Mouse (Mus musculus) midbrain, postnatal 0 days (tissue): Measurements from ENCODE around the gene Maats1. TPM values are rescaled to one million over a fixed set of nuclear protein-coding genes. Genes with fewer than 3 reads are reported as not detected.

Experiments
- ATAC-seq: fragments of 200-750 bp; cut with Nextera tagmentation; 2 replicates; pipeline ENCODE4 v1.8.0; 2017; ENCODE audit warnings: moderate number of reproducible peaks, mild to moderate bottlenecking, moderate TSS enrichment, moderate library complexity; ENCODE audit not compliant: low FRiP score
- DNase-seq: peaks from one replicate; pipeline ENCODE4 v3.0.0-alpha.2; 2015; ENCODE audit warnings: low spot score
- H3K27ac ChIP-seq: fragments of 300-500 bp; sonication (generic); 2 replicates; pipeline ENCODE4 v1.5.1; 2014; ENCODE audit warnings: low read depth, mild to moderate bottlenecking, low read length, mixed read lengths
- H3K27me3 ChIP-seq: fragments of 300-500 bp; sonication (generic); 2 replicates; pipeline ENCODE4 v1.6.1; 2014; ENCODE audit warnings: low read length, control low read depth, mixed read lengths; ENCODE audit not compliant: insufficient read depth
- H3K36me3 ChIP-seq: fragments of 300-500 bp; sonication (generic); 2 replicates; pipeline ENCODE4 v1.6.1; 2014; ENCODE audit warnings: low read length, control low read depth, mixed read lengths; ENCODE audit not compliant: insufficient read depth
- H3K4me1 ChIP-seq: fragments of 300-500 bp; sonication (generic); 2 replicates; pipeline ENCODE4 v1.6.1; 2014; ENCODE audit warnings: mild to moderate bottlenecking, control low read depth, antibody characterized with exemption, low read length, mixed read lengths; ENCODE audit not compliant: insufficient read depth
- H3K4me2 ChIP-seq: fragments of 300-500 bp; sonication (generic); 2 replicates; pipeline ENCODE4 v1.6.1; 2014; ENCODE audit warnings: low read depth, mild to moderate bottlenecking, low read length, mixed read lengths; ENCODE audit not compliant: poor library complexity, severe bottlenecking
- H3K4me3 ChIP-seq: fragments of 300-500 bp; sonication (generic); 2 replicates; pipeline ENCODE4 v1.5.1; 2014; ENCODE audit warnings: low read depth, mild to moderate bottlenecking, low read length, moderate library complexity
- H3K9ac ChIP-seq: fragments of 300-500 bp; sonication (generic); replicated peaks from 2 replicates; pipeline ENCODE4 v1.6.1; 2014; ENCODE audit warnings: mild to moderate bottlenecking, low read length, moderate library complexity, mixed read lengths; ENCODE audit not compliant: poor library complexity, severe bottlenecking
- H3K9me3 ChIP-seq: fragments of 300-500 bp; sonication (generic); 2 replicates; pipeline ENCODE4 v1.6.1; 2016; ENCODE audit warnings: low read length, control low read depth
- CTCF ChIP-seq: IDR thresholded peaks from 2 replicates; pipeline ENCODE4 v1.5.1; 2016; ENCODE audit warnings: antibody characterized with exemption, mild to moderate bottlenecking
- WGBS: fragments of 180-500 bp; shearing (Covaris S2); extraction: QIAGEN DNeasy Blood & Tissue Kit; methylation state at CpG from one replicate; pipeline ENCODE4 v1.1.7; 2014; 5-methylcytosine and 5-hydroxymethylcytosine counted together
- polyA plus RNA-seq: library from polyadenylated mRNA; unstranded; fragments of >200 nt; fragmentation: Nextera tagmentation; extraction: Ambion mirVana; gene quantifications from 2 replicates; pipeline ENCODE4 v1.2.1, GENCODE M21; 2015
- total RNA-seq: library from RNA; depleted of rRNA; stranded (reverse); fragments of >200 nt; gene quantifications from 2 replicates; pipeline ENCODE4 v1.2.3, GENCODE M21; 2014

Maats1 gene
- total and polyA plus RNA-seq, 2 experiments from 2014 or later = 1.5 to 2.1 TPM

GRCm38 (mm10) chr16:38377546-38377945 lies 35.6 kb upstream of the Maats1 start:
- Histone ChIP-seq H3K27me3 (no peaks in the 10 kb centered on the region), H3K36me3 (no peaks in the 10 kb centered on the region), H3K9ac (no peak overlapping the region), H3K27ac (no peak overlapping the region), H3K4me2 (no peak overlapping the region), H3K4me3 (no peak overlapping the region), H3K4me1 (no peaks in the 10 kb centered on the region), H3K9me3 (no peaks in the 10 kb centered on the region)
- no peak for ATAC-seq
- no peak for DNase-seq
- WGBS = 83% methylated on average over 6 of the region's 6 CpGs
- TF ChIP-seq CTCF = no peak

GRCm38 (mm10) chr16:38376841-38377249 lies 34.9 kb upstream of the Maats1 start:
- Histone ChIP-seq H3K27ac (peak overlapping the region; percentile 63), H3K9ac (no peak overlapping the region; the same call in 1 of the 2 replicates), H3K9me3 (no peaks in the 10 kb centered on the region), H3K4me2 (peak overlapping the region; percentile 45), H3K36me3 (no peaks in the 10 kb centered on the region), H3K4me1 (no peaks in the 10 kb centered on the region), H3K27me3 (no peaks in the 10 kb centered on the region), H3K4me3 (peak overlapping the region; percentile 17)
- TF ChIP-seq CTCF = no peak
- WGBS = 53% methylated on average over 8 of the region's 8 CpGs
- no peak for DNase-seq
- ATAC-seq = peak; percentile 24

- H3K4me3 ChIP-seq = peak overlapping the region; percentile 17
- H3K4me2 ChIP-seq = peak overlapping the region; percentile 45
- peak overlapping the region; percentile 39; the same call in 1 of the 2 replicates for H3K9ac ChIP-seq
- H3K9me3 ChIP-seq = no peaks in the 10 kb centered on the region
- H3K4me1 ChIP-seq = no peaks in the 10 kb centered on the region
- ATAC-seq (peak; percentile 89), DNase-seq (peak; percentile 82)
- 15% methylated on average over 17 of the region's 17 CpGs for WGBS
- TF ChIP-seq CTCF = peak; percentile 70
- H3K27me3 ChIP-seq = no peaks in the 10 kb centered on the region
- peak overlapping the region; percentile 63 for H3K27ac ChIP-seq
- H3K36me3 ChIP-seq = no peaks in the 10 kb centered on the region
Observed at GRCm38 (mm10) chr16:38376163-38376840, 34.4 kb upstream of the Maats1 start.

GRCm38 (mm10) chr16:38375182-38375581 lies 33.2 kb upstream of the Maats1 start:
- no peaks in the 10 kb centered on the region for H3K9me3 ChIP-seq
- H3K27me3 ChIP-seq = no peaks in the 10 kb centered on the region
- H3K27ac ChIP-seq = no peak overlapping the region
- no peaks in the 10 kb centered on the region for H3K4me1 ChIP-seq
- H3K36me3 ChIP-seq = no peaks in the 10 kb centered on the region
- ATAC-seq (no peak), DNase-seq (no peak)
- no peak overlapping the region for H3K9ac ChIP-seq
- no peak overlapping the region for H3K4me2 ChIP-seq
- 84% methylated on average over 7 of the region's 7 CpGs for WGBS
- TF ChIP-seq CTCF = no peak
- H3K4me3 ChIP-seq = no peak overlapping the region

GRCm38 (mm10) chr16:38374379-38375140 lies 32.6 kb upstream of the Maats1 start:
- H3K9ac ChIP-seq = no peak overlapping the region
- no peak overlapping the region for H3K4me3 ChIP-seq
- ATAC-seq (no peak), DNase-seq (no peak)
- no peak overlapping the region for H3K4me2 ChIP-seq
- H3K27ac ChIP-seq = no peak overlapping the region
- no peak for TF ChIP-seq CTCF
- WGBS = 81% methylated on average over 10 of the region's 10 CpGs
- H3K9me3 ChIP-seq = no peaks in the 10 kb centered on the region
- no peaks in the 10 kb centered on the region for H3K36me3 ChIP-seq
- H3K27me3 ChIP-seq = no peaks in the 10 kb centered on the region
- no peaks in the 10 kb centered on the region for H3K4me1 ChIP-seq

GRCm38 (mm10) chr16:38373941-38374340 lies 32.0 kb upstream of the Maats1 start:
- DNase-seq (no peak), ATAC-seq (no peak)
- H3K9me3 ChIP-seq = no peaks in the 10 kb centered on the region
- H3K4me1 ChIP-seq = no peaks in the 10 kb centered on the region
- H3K4me3 ChIP-seq = no peak overlapping the region
- 81% methylated on average over 16 of the region's 16 CpGs for WGBS
- no peak overlapping the region for H3K27ac ChIP-seq
- H3K36me3 ChIP-seq = no peaks in the 10 kb centered on the region
- no peaks in the 10 kb centered on the region for H3K27me3 ChIP-seq
- TF ChIP-seq CTCF = no peak
- H3K4me2 ChIP-seq = no peak overlapping the region
- H3K9ac ChIP-seq = no peak overlapping the region
